Mouse (Mus musculus) testis, adult 2 months (tissue): ENCODE measurements around the gene Thsd4.

Experiments used
- CTCF ChIP-seq: fragments of 200-500 bp; IDR thresholded peaks from 2 replicates; pipeline ENCODE4 v1.5.1; 2012; ENCODE audit warnings: low read depth, mild to moderate bottlenecking, inconsistent platforms, low read length, moderate library complexity; ENCODE audit not compliant: control insufficient read depth, insufficient read depth, insufficient replicate concordance
- POLR2A ChIP-seq: fragments of 200-500 bp; IDR thresholded peaks from 2 replicates; pipeline ENCODE4 v1.6.1; 2012; ENCODE audit warnings: low read depth, mild to moderate bottlenecking, inconsistent platforms, low read length, moderate library complexity; ENCODE audit not compliant: control insufficient read depth

GRCm38 (mm10) chr9:60176311-60176710 is 345.5 kb downstream of the Thsd4 start:
- TF ChIP-seq CTCF (no peak), POLR2A (no peak)
